Mouse (Mus musculus): ENCODE results near the gene Sephs2. TPM values are rescaled to one million over a fixed set of nuclear protein-coding genes. Genes with fewer than 3 reads are reported as not detected.

Sephs2 gene
- total and polyA plus RNA-seq, 2 experiments, result 388 to 939 TPM

- no peaks in the 10 kb centered on the region for H3K27me3 ChIP-seq (ENCODE audit: control insufficient read depth, insufficient read depth, low read length)
- no peak overlapping the region for H3K27ac ChIP-seq (replicated peaks; ENCODE audit: insufficient read depth, low read depth, low read length)
- H3K4me1 ChIP-seq (ENCODE audit: control insufficient read depth, insufficient read depth, low read length), result no peaks in the 10 kb centered on the region
- TF ChIP-seq POLR2A (IDR thresholded peaks at IDR 0.05; ENCODE audit: extremely low read depth, insufficient read depth, low read length), result no peak
- H3K36me3 ChIP-seq (ENCODE audit: control insufficient read depth, insufficient read depth, low read length), result no peaks in the 10 kb centered on the region
- DNase-seq (ENCODE audit: extremely low read depth, low read depth, low spot score), result no peak
- H3K9ac ChIP-seq (ENCODE audit: low read depth, low read length), result no peak overlapping the region
- 97% methylated on average over 3 of the region's 3 CpGs for WGBS
- H3K4me3 ChIP-seq (ENCODE audit: insufficient read depth, low read depth, low read length), result no peak overlapping the region
- no peaks in the 10 kb centered on the region for H3K79me2 ChIP-seq (ENCODE audit: control insufficient read depth, insufficient read depth, low read length)
These were observed 50.7 kb downstream of the Sephs2 start for GRCm38 (mm10) chr7:127223106-127223505.

Other genes starting within 250 kb of the Sephs2 start
- 8.9 and 16.4 TPM in 2 replicates for gene Maz, start 247.0 kb downstream of the Sephs2 start, total RNA-seq (2014; rRNA removed)
- 74.6 and 81.9 TPM in 2 replicates for gene Maz, start 247.0 kb downstream of the Sephs2 start, polyA plus RNA-seq (2012; rRNA removed)
- 0.37 and 1.3 TPM in 2 replicates for gene Kif22, start 231.6 kb downstream of the Sephs2 start, total RNA-seq (2014; rRNA removed)
- 0.44 and 0.75 TPM in 2 replicates for gene Kif22, start 231.6 kb downstream of the Sephs2 start, polyA plus RNA-seq (2012; rRNA removed)
- 11.2 and 47.8 TPM in 2 replicates for gene Zg16, start 186.7 kb downstream of the Sephs2 start, total RNA-seq (2014; rRNA removed)
- 1.2 and 2.3 TPM in 2 replicates for gene Zg16, start 186.7 kb downstream of the Sephs2 start, polyA plus RNA-seq (2012; rRNA removed)
- 0.28 and 0.34 TPM in 2 replicates for gene AI467606, start 182.7 kb downstream of the Sephs2 start, total RNA-seq (2014; rRNA removed)
- gene AI467606, start 182.7 kb downstream of the Sephs2 start, polyA plus RNA-seq (2012; rRNA removed), result 1.2 and 1.3 TPM in 2 replicates
- gene Qprt, start 151.8 kb downstream of the Sephs2 start, total RNA-seq (2014; rRNA removed), result 116 and 129 TPM in 2 replicates
- 196 and 210 TPM in 2 replicates for gene Qprt, start 151.8 kb downstream of the Sephs2 start, polyA plus RNA-seq (2012; rRNA removed)
- gene Spn, start 136.2 kb downstream of the Sephs2 start, total RNA-seq (2014; rRNA removed), result 0.27 and 0.28 TPM in 2 replicates
- gene Spn, start 136.2 kb downstream of the Sephs2 start, polyA plus RNA-seq (2012; rRNA removed), result 0.54 and 0.88 TPM in 2 replicates
- 12.4 and 12.6 TPM in 2 replicates for gene Cd2bp2, start 78.0 kb downstream of the Sephs2 start, total RNA-seq (2014; rRNA removed)
- 10.1 and 11.8 TPM in 2 replicates for gene Cd2bp2, start 78.0 kb downstream of the Sephs2 start, polyA plus RNA-seq (2012; rRNA removed)
- gene Tbc1d10b, start 65.6 kb downstream of the Sephs2 start, total RNA-seq (2014; rRNA removed), result 5.3 and 7.0 TPM in 2 replicates
- gene Tbc1d10b, start 65.6 kb downstream of the Sephs2 start, polyA plus RNA-seq (2012; rRNA removed), result 7.3 and 9.5 TPM in 2 replicates
- 1.5 and 8.6 TPM in 2 replicates for gene Mylpf, start 65.2 kb downstream of the Sephs2 start, total RNA-seq (2014; rRNA removed)
- gene Mylpf, start 65.2 kb downstream of the Sephs2 start, polyA plus RNA-seq (2012; rRNA removed), result 0.71 and 0.93 TPM in 2 replicates
- 2.3 and 2.9 TPM in 2 replicates for gene Zfp553, start 41.0 kb downstream of the Sephs2 start, total RNA-seq (2014; rRNA removed)
- 3.5 and 4.5 TPM in 2 replicates for gene Zfp553, start 41.0 kb downstream of the Sephs2 start, polyA plus RNA-seq (2012; rRNA removed)
- 1.4 and 1.5 TPM in 2 replicates for gene Sept1, start 40.9 kb downstream of the Sephs2 start, total RNA-seq (2014; rRNA removed)
- 3.5 and 4.0 TPM in 2 replicates for gene Sept1, start 40.9 kb downstream of the Sephs2 start, polyA plus RNA-seq (2012; rRNA removed)
- 19.6 and 30.1 TPM in 2 replicates for gene Zfp771, start 29.8 kb downstream of the Sephs2 start, total RNA-seq (2014; rRNA removed)
- gene Zfp771, start 29.8 kb downstream of the Sephs2 start, polyA plus RNA-seq (2012; rRNA removed), result 52.8 and 57.7 TPM in 2 replicates
- 61.5 and 70.2 TPM in 2 replicates for gene Dctpp1, start 13.3 kb downstream of the Sephs2 start, total RNA-seq (2014; rRNA removed)
- 70.7 and 73.4 TPM in 2 replicates for gene Dctpp1, start 13.3 kb downstream of the Sephs2 start, polyA plus RNA-seq (2012; rRNA removed)
- gene Itgal, start 22.2 kb upstream of the Sephs2 start, total RNA-seq (2014; rRNA removed), result 4.3 and 5.2 TPM in 2 replicates
- 3.9 and 6.8 TPM in 2 replicates for gene Itgal, start 22.2 kb upstream of the Sephs2 start, polyA plus RNA-seq (2012; rRNA removed)
- gene Zfp768, start 71.5 kb upstream of the Sephs2 start, total RNA-seq (2014; rRNA removed), result 7.7 and 9.5 TPM in 2 replicates
- gene Zfp768, start 71.5 kb upstream of the Sephs2 start, polyA plus RNA-seq (2012; rRNA removed), result 21.2 and 28.0 TPM in 2 replicates
- 3.6 and 3.7 TPM in 2 replicates for gene Zfp747, start 102.0 kb upstream of the Sephs2 start, total RNA-seq (2014; rRNA removed)
- 3.0 and 4.0 TPM in 2 replicates for gene Zfp747, start 102.0 kb upstream of the Sephs2 start, polyA plus RNA-seq (2012; rRNA removed)
- 2.0 and 2.3 TPM in 2 replicates for gene 9130019O22Rik, start 113.1 kb upstream of the Sephs2 start, total RNA-seq (2014; rRNA removed)
- gene 9130019O22Rik, start 113.1 kb upstream of the Sephs2 start, polyA plus RNA-seq (2012; rRNA removed), result 1.6 and 2.0 TPM in 2 replicates
- 4.9 and 5.8 TPM in 2 replicates for gene E430018J23Rik, start 119.6 kb upstream of the Sephs2 start, total RNA-seq (2014; rRNA removed)
- 5.4 and 7.7 TPM in 2 replicates for gene E430018J23Rik, start 119.6 kb upstream of the Sephs2 start, polyA plus RNA-seq (2012; rRNA removed)
- gene Zfp764, start 132.8 kb upstream of the Sephs2 start, total RNA-seq (2014; rRNA removed), result 1.8 and 2.5 TPM in 2 replicates
- gene Zfp764, start 132.8 kb upstream of the Sephs2 start, polyA plus RNA-seq (2012; rRNA removed), result 1.3 and 1.8 TPM in 2 replicates
- gene Zfp688, start 148.0 kb upstream of the Sephs2 start, total RNA-seq (2014; rRNA removed), result 2.9 and 3.0 TPM in 2 replicates
- gene Zfp688, start 148.0 kb upstream of the Sephs2 start, polyA plus RNA-seq (2012; rRNA removed), result 8.5 and 9.4 TPM in 2 replicates
- 0.47 and 0.74 TPM in 2 replicates for gene Zfp689, start 175.1 kb upstream of the Sephs2 start, total RNA-seq (2014; rRNA removed)
- gene Zfp689, start 175.1 kb upstream of the Sephs2 start, polyA plus RNA-seq (2012; rRNA removed), result 0.92 and 1.9 TPM in 2 replicates
- gene Prr14, start 185.6 kb upstream of the Sephs2 start, total RNA-seq (2014; rRNA removed), result 8.3 and 9.5 TPM in 2 replicates
- gene Prr14, start 185.6 kb upstream of the Sephs2 start, polyA plus RNA-seq (2012; rRNA removed), result 41.5 and 44.6 TPM in 2 replicates
- 3.6 and 6.4 TPM in 2 replicates for gene Fbrs, start 205.1 kb upstream of the Sephs2 start, total RNA-seq (2014; rRNA removed)
- gene Fbrs, start 205.1 kb upstream of the Sephs2 start, polyA plus RNA-seq (2012; rRNA removed), result 9.5 and 11.8 TPM in 2 replicates
- gene Srcap, start 237.9 kb upstream of the Sephs2 start, total RNA-seq (2014; rRNA removed), result 10.9 and 13.8 TPM in 2 replicates
- 8.9 and 9.6 TPM in 2 replicates for gene Srcap, start 237.9 kb upstream of the Sephs2 start, polyA plus RNA-seq (2012; rRNA removed)
- 4.6 and 7.7 TPM in 2 replicates for gene Gm42715, start 245.5 kb upstream of the Sephs2 start, total RNA-seq (2014; rRNA removed)
- gene Gm42715, start 245.5 kb upstream of the Sephs2 start, polyA plus RNA-seq (2012; rRNA removed), result 5.9 and 7.5 TPM in 2 replicates

Measured in liver, adult 2 months (tissue).